Mouse (Mus musculus) heart, adult 2 months (tissue): ENCODE results near the gene Rflna. TPM values are rescaled to one million over a fixed set of nuclear protein-coding genes. Genes with fewer than 3 reads are reported as not detected.

Source experiments
- DNase-seq, 2 experiments: peaks; one replicate each; pipeline ENCODE4 v3.0.0; 2021
- H3K27ac ChIP-seq: fragments of 200-600 bp; 2 replicates; pipeline ENCODE4 v1.8.1; 2022
- H3K27me3 ChIP-seq: fragments of 200-500 bp; 2 replicates; pipeline ENCODE4 v1.6.1; 2012; ENCODE audit warnings: mild to moderate bottlenecking, low read length, inconsistent platforms, mixed read lengths; ENCODE audit not compliant: control insufficient read depth, insufficient read depth
- H3K36me3 ChIP-seq: fragments of 200-500 bp; 2 replicates; pipeline ENCODE4 v1.6.1; 2012; ENCODE audit warnings: low read length, inconsistent platforms; ENCODE audit not compliant: control insufficient read depth, insufficient read depth
- H3K4me1 ChIP-seq: fragments of 200-500 bp; 2 replicates; pipeline ENCODE4 v1.6.1; 2011; ENCODE audit warnings: low read length; ENCODE audit not compliant: control insufficient read depth, insufficient read depth
- H3K4me3 ChIP-seq: fragments of 200-600 bp; 2 replicates; pipeline ENCODE4 v1.8.1; 2022
- H3K79me2 ChIP-seq: fragments of 200-500 bp; replicated peaks from 2 replicates; pipeline ENCODE4 v1.6.1; 2012; ENCODE audit warnings: mild to moderate bottlenecking, inconsistent platforms, low read length, moderate library complexity, mixed read lengths; ENCODE audit not compliant: control insufficient read depth, insufficient read depth
- H3K9ac ChIP-seq: fragments of 200-500 bp; 2 replicates; pipeline ENCODE4 v1.6.1; 2012; ENCODE audit warnings: low read depth, mild to moderate bottlenecking, control low read depth, inconsistent platforms, low read length, mixed read lengths
- CTCF ChIP-seq: fragments of 200-600 bp; IDR thresholded peaks from 2 replicates; pipeline ENCODE4 v1.8.1; 2022; ENCODE audit warnings: antibody characterized with exemption, mild to moderate bottlenecking, moderate library complexity
- EP300 ChIP-seq: fragments of 200-500 bp; IDR thresholded peaks from 2 replicates; pipeline ENCODE4 v1.6.1; 2011; ENCODE audit warnings: low read depth, low read length, control low read depth; ENCODE audit not compliant: insufficient read depth
- POLR2A ChIP-seq: fragments of 200-500 bp; IDR thresholded peaks from 2 replicates; pipeline ENCODE4 v1.6.1; 2011; ENCODE audit warnings: mild to moderate bottlenecking, low read depth, low read length, control low read depth; ENCODE audit not compliant: insufficient read depth
- WGBS: fragments of 180-500 bp; shearing (Covaris S2); methylation state at CpG from one replicate; pipeline ENCODE4 v1.1.7; 2018; 5-methylcytosine and 5-hydroxymethylcytosine counted together
- intact Hi-C: fragments of 180-260 bp; cut with DNase I; formaldehyde crosslinking; loops from one replicate; pipeline ENCODE4 v1.15.1; 2025
- polyA plus RNA-seq: library from polyadenylated mRNA; depleted of rRNA; stranded (reverse); fragments of >200 nt; gene quantifications from 2 replicates; pipeline ENCODE4 v1.2.3, GENCODE M21; 2012
- total RNA-seq, 2 experiments: library from RNA; stranded (reverse); gene quantifications; 2 replicates each; pipeline ENCODE4 v1.2.3; 2021

Rflna gene
- total and polyA plus RNA-seq, 3 experiments: 0.13 to 0.78 (median 0.39) TPM

DNA sequence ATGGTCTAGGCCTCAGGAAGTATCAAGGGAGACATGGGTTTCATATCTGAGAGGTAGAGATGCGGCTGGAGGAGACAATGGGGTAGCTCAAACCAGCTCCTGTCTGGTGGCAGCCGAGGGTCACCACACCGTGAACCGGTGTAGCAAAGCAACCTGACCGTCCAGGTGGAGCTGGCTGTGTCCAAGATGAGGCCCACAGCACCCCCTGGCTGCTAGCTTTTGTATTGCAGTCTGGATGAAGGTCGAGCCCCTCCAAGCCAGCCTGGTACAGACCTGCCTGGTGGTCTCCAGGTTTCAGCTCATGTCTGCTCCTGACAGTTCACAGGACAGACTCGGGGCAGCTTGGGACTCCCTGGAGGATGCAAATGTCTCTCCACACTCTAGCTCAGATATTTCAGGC is 11.5 kb downstream of the Rflna start:
- H3K9ac ChIP-seq: no peak overlapping the region
- no peak overlapping the region for H3K27ac ChIP-seq
- peak; percentile 60 to 85 for DNase-seq
- no peaks in the 10 kb centered on the region for H3K36me3 ChIP-seq
- no peak overlapping the region for H3K4me3 ChIP-seq
- H3K79me2 ChIP-seq: no peaks in the 10 kb centered on the region
- no peaks in the 10 kb centered on the region for H3K27me3 ChIP-seq
- peak; percentile 98; the same call in 1 of the 2 replicates for TF ChIP-seq CTCF
- TF ChIP-seq EP300: 0 out of 2 replicates have a peak, but pooled peaks have one; percentile 37
- 0 out of 2 replicates have a peak, but pooled peaks have one; percentile 17 for TF ChIP-seq POLR2A
- intact Hi-C loops: loop anchor here (1.0 kb wide), 3 partner anchors 70 to 105 kb away; no protein-coding TSS in a partner anchor
- peaks cover 1% of the 10 kb centered on the region; the same call in 1 of the 2 replicates for H3K4me1 ChIP-seq
- 50% methylated on average over 7 of the region's 7 CpGs for WGBS

DNA sequence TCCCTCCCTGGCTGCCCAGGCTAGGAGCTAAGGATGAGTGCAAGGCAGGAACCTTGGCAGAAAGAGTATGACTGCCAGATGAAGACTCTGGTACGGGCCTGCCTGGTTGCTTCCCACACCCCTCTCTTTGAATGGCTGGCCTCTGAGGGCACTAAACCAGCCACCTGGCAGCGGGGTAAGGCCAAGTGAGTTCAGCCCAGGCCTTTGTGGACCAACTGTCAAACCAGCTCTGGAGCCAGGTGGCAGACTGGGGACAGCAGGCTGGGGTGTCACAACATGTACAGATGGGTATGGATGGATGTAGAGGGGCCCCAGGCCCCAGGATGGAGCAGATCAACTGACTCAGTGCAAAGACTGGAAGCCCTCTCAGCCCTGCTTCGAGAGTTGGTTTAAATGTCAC is 12.0 kb downstream of the Rflna start:
- H3K79me2 ChIP-seq: no peaks in the 10 kb centered on the region
- H3K36me3 ChIP-seq: no peaks in the 10 kb centered on the region
- no peaks in the 10 kb centered on the region for H3K27me3 ChIP-seq
- peaks cover 1% of the 10 kb centered on the region; the same call in 1 of the 2 replicates for H3K4me1 ChIP-seq
- H3K9ac ChIP-seq: no peak overlapping the region
- intact Hi-C loops: loop anchor here (5.0 kb wide), 1 partner anchor 92 kb away; no protein-coding TSS in a partner anchor
- 84% methylated on average over 3 of the region's 3 CpGs for WGBS
- DNase-seq: no peak
- no peak overlapping the region for H3K27ac ChIP-seq
- H3K4me3 ChIP-seq: no peak overlapping the region
- no peak for TF ChIP-seq POLR2A
- TF ChIP-seq CTCF: no peak
- no peak for TF ChIP-seq EP300

DNA sequence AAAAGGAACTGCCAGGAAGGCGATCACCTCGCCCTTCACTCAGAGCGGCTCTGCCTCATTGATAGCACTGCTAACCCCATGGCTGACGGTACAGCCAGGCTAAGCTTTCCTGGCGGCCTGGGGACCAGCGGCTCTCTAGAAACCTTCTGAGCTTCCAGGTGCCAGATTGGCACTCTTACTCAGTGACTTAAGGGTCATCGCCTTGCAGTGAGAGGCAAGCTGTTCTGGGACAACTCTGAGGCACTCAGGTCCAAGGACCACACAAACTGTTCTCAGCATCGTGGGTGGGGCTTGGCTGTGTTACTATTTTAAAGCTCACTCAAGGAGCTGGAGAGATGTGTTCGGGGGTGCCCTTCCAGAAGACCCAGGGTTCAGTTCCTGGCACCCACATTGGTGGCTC is 12.6 kb downstream of the Rflna start:
- Histone ChIP-seq H3K36me3 (no peaks in the 10 kb centered on the region), H3K4me3 (no peak overlapping the region), H3K27ac (no peak overlapping the region), H3K79me2 (no peaks in the 10 kb centered on the region), H3K9ac (no peak overlapping the region), H3K4me1 (peaks cover 1% of the 10 kb centered on the region; the same call in 1 of the 2 replicates), H3K27me3 (no peaks in the 10 kb centered on the region)
- TF ChIP-seq POLR2A: no peak
- no peak for TF ChIP-seq EP300
- no peak for TF ChIP-seq CTCF
- DNase-seq: no peak
- intact Hi-C loops: loop anchor here (5.0 kb wide), 1 partner anchor 92 kb away; no protein-coding TSS in a partner anchor
- 67% methylated on average over 9 of the region's 9 CpGs for WGBS

DNA sequence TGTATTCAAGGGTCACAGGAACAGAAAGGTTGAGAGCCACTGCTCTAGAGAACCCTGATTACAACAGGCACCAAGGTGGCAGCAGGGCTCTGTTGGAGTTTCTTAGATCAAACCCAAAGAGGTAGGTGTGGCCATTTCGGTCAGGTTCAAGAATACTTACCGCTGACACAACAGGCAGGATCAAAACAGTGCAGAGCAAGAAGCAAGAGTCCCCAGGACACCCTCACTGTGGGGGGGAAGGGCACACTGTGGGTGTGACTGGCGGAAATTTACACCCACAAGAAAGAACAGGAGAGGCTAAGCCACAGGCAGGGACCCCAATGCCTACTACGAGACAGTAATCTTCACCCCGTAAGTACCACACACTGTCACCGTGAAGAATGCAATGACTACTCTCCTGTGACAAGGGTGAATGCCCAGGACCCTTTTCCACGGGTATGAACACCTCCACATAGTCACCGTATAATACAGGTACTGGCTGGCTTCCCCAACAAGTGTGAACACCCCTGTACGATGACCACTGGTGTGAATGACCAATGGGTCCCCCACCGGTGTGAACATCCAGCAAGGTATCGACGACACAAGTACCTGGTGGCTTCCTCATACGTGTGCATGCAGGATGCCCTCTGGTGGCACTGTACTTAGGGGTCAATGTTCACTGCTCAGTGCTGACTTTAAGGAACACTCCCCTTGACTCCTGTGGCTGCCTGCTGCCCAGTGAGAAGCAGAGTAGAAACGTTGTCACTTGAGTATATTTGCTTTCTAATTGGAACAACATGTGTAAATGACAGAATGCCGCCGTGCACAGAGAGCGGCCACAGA is 13.6 kb downstream of the Rflna start:
- 0 out of 2 replicates have a peak, but pooled peaks cover 3% of the 10 kb centered on the region for H3K36me3 ChIP-seq
- intact Hi-C loops: loop anchor here (5.0 kb wide), 1 partner anchor 91 kb away; no protein-coding TSS in a partner anchor
- 84% methylated on average over 17 of the region's 17 CpGs for WGBS
- H3K4me3 ChIP-seq: no peak overlapping the region
- no peaks in the 10 kb centered on the region for H3K79me2 ChIP-seq
- peaks cover 2% of the 10 kb centered on the region for H3K4me1 ChIP-seq
- H3K27ac ChIP-seq: no peak overlapping the region
- no peak overlapping the region for H3K9ac ChIP-seq
- H3K27me3 ChIP-seq: no peaks in the 10 kb centered on the region
- TF ChIP-seq POLR2A (no peak), EP300 (no peak), CTCF (peak; percentile 26)
- no peak for DNase-seq

DNA sequence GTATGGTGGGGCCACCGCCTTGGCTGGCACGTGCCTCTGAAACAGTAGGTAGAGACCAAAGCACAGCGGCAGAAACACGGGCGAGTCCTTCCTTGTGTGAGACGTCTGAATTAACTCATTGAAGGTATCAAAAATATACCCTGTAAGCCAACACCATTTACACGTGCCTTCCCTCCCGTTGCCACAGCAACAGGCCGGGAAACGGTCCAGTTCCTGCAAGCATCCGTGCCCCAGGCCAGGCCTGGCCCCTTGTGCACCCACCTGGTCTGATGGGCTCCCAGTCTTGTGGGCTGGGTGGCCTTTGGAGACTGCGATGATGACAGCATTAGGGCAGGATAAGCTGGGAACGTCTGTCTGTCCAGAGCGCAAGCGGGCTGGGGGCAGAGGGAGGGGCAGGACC is 14.3 kb downstream of the Rflna start:
- H3K36me3 ChIP-seq: 0 out of 2 replicates have a peak, but pooled peaks cover 3% of the 10 kb centered on the region
- no peak overlapping the region for H3K27ac ChIP-seq
- H3K27me3 ChIP-seq: no peaks in the 10 kb centered on the region
- peaks cover 2% of the 10 kb centered on the region for H3K4me1 ChIP-seq
- no peak overlapping the region for H3K4me3 ChIP-seq
- H3K79me2 ChIP-seq: no peaks in the 10 kb centered on the region
- no peak overlapping the region for H3K9ac ChIP-seq
- TF ChIP-seq EP300 (no peak), POLR2A (no peak), CTCF (no peak)
- intact Hi-C loops: loop anchor here (5.0 kb wide), 1 partner anchor 90 kb away; no protein-coding TSS in a partner anchor
- DNase-seq: no peak
- 69% methylated on average over 15 of the region's 15 CpGs for WGBS

DNA sequence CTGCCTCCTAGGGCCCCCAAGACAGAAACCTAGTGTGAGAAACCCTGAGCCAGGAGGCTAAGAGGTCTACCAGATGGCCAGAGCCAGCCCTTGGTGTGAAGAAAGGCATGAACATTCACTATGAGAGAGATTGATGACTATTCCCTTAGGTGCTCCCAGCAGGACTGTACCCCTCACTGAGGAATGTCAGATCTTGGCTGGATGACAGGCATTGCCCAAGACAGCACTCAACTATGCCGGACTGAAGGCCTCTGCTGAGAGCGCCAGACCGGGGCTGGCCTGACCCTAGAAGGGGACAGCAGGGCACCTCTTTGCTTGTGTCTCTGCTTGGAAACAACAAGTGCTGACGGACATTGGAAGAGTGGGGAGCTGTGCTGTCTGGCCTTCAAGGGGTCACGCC is 16.1 kb downstream of the Rflna start:
- Histone ChIP-seq H3K79me2 (no peaks in the 10 kb centered on the region), H3K4me1 (peaks cover 2% of the 10 kb centered on the region), H3K27me3 (no peaks in the 10 kb centered on the region), H3K4me3 (no peak overlapping the region), H3K27ac (no peak overlapping the region), H3K36me3 (0 out of 2 replicates have a peak, but pooled peaks cover 3% of the 10 kb centered on the region), H3K9ac (no peak overlapping the region)
- DNase-seq: no peak
- intact Hi-C loops: loop anchor here (5.0 kb wide), 1 partner anchor 88 kb away; no protein-coding TSS in a partner anchor
- 62% methylated on average over 5 of the region's 5 CpGs for WGBS
- TF ChIP-seq CTCF: no peak
- TF ChIP-seq EP300: no peak
- TF ChIP-seq POLR2A: no peak
